Mouse (Mus musculus): ENCODE measurements around the gene Arl5b.

GRCm38 (mm10) chr2:15054945-15055637 lies 5.9 kb downstream of the Arl5b start, which contains the start of gene Nsun6:
- no peak for TF ChIP-seq ZC3H11A (IDR thresholded peaks at IDR 0.05; ENCODE audit: borderline replicate concordance, low read depth, low read length)
- no peak for TF ChIP-seq CHD2 (IDR thresholded peaks at IDR 0.05; ENCODE audit: low read depth, low read length)
- no peak for TF ChIP-seq MAFK (IDR thresholded peaks at IDR 0.05; ENCODE audit: insufficient read depth, low read depth, low read length)
- TF ChIP-seq HCFC1 (IDR thresholded peaks at IDR 0.05; ENCODE audit: borderline replicate concordance, insufficient read depth, low read length): peak; percentile 21; the same call in 1 of the 2 replicates
- no peak for TF ChIP-seq ZNF384 (IDR thresholded peaks at IDR 0.05; ENCODE audit: low read depth, low read length)

Measured in ES-E14 (cell line).